Mouse (Mus musculus) forebrain, postnatal 0 days (tissue): Measurements from ENCODE around the gene Col4a1. TPM values are rescaled to one million over a fixed set of nuclear protein-coding genes. Genes with fewer than 3 reads are reported as not detected.

Experiments
- ATAC-seq: fragments of 200-750 bp; cut with Nextera tagmentation; 2 replicates; pipeline ENCODE4 v1.8.0; 2017; ENCODE audit warnings: mild to moderate bottlenecking, moderate library complexity
- DNase-seq: peaks from one replicate; pipeline ENCODE4 v3.0.0-alpha.2; 2015
- H3K27ac ChIP-seq: fragments of 300-500 bp; sonication (generic); 2 replicates; pipeline ENCODE4 v1.5.1; 2014; ENCODE audit warnings: low read depth, mild to moderate bottlenecking, antibody characterized with exemption, low read length, moderate library complexity, mixed read lengths
- H3K27me3 ChIP-seq: fragments of 300-500 bp; sonication (generic); 2 replicates; pipeline ENCODE4 v1.6.1; 2014; ENCODE audit warnings: mild to moderate bottlenecking, low read length, mixed read lengths; ENCODE audit not compliant: insufficient read depth
- H3K36me3 ChIP-seq: fragments of 300-500 bp; sonication (generic); 2 replicates; pipeline ENCODE4 v1.6.1; 2014; ENCODE audit warnings: mild to moderate bottlenecking, moderate library complexity; ENCODE audit not compliant: insufficient read depth
- H3K4me1 ChIP-seq: fragments of 300-500 bp; sonication (generic); 2 replicates; pipeline ENCODE4 v1.6.1; 2014; ENCODE audit warnings: antibody characterized with exemption; ENCODE audit not compliant: insufficient read depth
- H3K4me2 ChIP-seq: fragments of 300-500 bp; sonication (generic); 2 replicates; pipeline ENCODE4 v1.6.1; 2014; ENCODE audit warnings: low read depth, mild to moderate bottlenecking, moderate library complexity
- H3K4me3 ChIP-seq: fragments of 300-500 bp; sonication (generic); 2 replicates; pipeline ENCODE4 v1.5.1; 2014; ENCODE audit warnings: low read depth, low read length, mixed read lengths
- H3K9ac ChIP-seq: fragments of 300-500 bp; sonication (generic); 2 replicates; pipeline ENCODE4 v1.6.1; 2014; ENCODE audit warnings: mild to moderate bottlenecking
- H3K9me3 ChIP-seq: fragments of 300-500 bp; sonication (generic); 2 replicates; pipeline ENCODE4 v1.6.1; 2016; ENCODE audit warnings: low read length
- CTCF ChIP-seq: sonication (generic); IDR thresholded peaks from 2 replicates; pipeline ENCODE4 v1.5.1; 2016; ENCODE audit warnings: antibody characterized with exemption, control low read depth, low read depth
- WGBS: fragments of 180-500 bp; shearing (Covaris S2); extraction: QIAGEN DNeasy Blood & Tissue Kit; methylation state at CpG from one replicate; pipeline ENCODE4 v1.1.7; 2014; 5-methylcytosine and 5-hydroxymethylcytosine counted together
- polyA plus RNA-seq: library from polyadenylated mRNA; unstranded; fragments of >200 nt; fragmentation: Nextera tagmentation; extraction: Ambion mirVana; gene quantifications from 2 replicates; pipeline ENCODE4 v1.2.1, GENCODE M21; 2015
- total RNA-seq: library from RNA; depleted of rRNA; stranded (reverse); fragments of >200 nt; gene quantifications from 2 replicates; pipeline ENCODE4 v1.2.3, GENCODE M21; 2014

Col4a1 gene
- total and polyA plus RNA-seq, 2 experiments from 2014 or later = 45.1 to 217 TPM

- Histone ChIP-seq H3K36me3 (no peaks in the 10 kb centered on the region), H3K27ac (no peak overlapping the region), H3K9ac (no peak overlapping the region), H3K9me3 (no peaks in the 10 kb centered on the region), H3K4me3 (no peak overlapping the region), H3K4me2 (no peak overlapping the region), H3K4me1 (no peaks in the 10 kb centered on the region), H3K27me3 (no peaks in the 10 kb centered on the region)
- TF ChIP-seq CTCF = no peak
- no peak for DNase-seq
- no peak for ATAC-seq
- whole genome bisulfite sequencing = 79% methylated on average over 3 of the region's 3 CpGs
Measured at GRCm38 (mm10) chr8:11341111-11341566, 28.5 kb upstream of the Col4a1 start.

GRCm38 (mm10) chr8:11340310-11341110 is 27.9 kb upstream of the Col4a1 start:
- H3K9me3 ChIP-seq = no peaks in the 10 kb centered on the region
- no peak for DNase-seq
- no peak overlapping the region for H3K4me3 ChIP-seq
- no peak overlapping the region for H3K27ac ChIP-seq
- TF ChIP-seq CTCF = no peak
- H3K36me3 ChIP-seq = no peaks in the 10 kb centered on the region
- H3K9ac ChIP-seq = no peak overlapping the region
- no peaks in the 10 kb centered on the region for H3K27me3 ChIP-seq
- WGBS = 82% methylated on average over 12 of the region's 12 CpGs
- no peaks in the 10 kb centered on the region for H3K4me1 ChIP-seq
- no peak overlapping the region for H3K4me2 ChIP-seq
- ATAC-seq = no peak

DNA sequence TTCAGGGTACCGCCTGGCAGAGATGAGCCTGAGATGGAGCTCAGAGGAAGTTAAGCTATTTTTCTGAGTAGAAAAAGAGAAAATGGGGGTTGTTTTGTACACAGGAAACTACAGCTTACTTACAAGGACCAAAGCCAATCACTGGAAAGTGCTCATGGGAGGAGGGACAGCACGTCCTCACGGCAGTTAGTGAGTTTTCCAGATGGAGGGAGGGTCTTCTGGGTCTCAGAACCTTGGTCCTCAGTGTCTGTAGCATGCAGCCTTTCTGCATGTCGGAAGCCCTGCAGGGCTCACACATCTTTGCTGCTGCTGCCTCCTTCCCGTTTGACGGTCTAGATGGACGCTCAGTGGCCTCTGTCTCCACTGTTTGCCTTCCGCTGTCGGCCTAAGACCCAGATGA is 25.9 kb upstream of the Col4a1 start:
- H3K36me3 ChIP-seq = no peaks in the 10 kb centered on the region
- no peak overlapping the region for H3K4me2 ChIP-seq
- no peaks in the 10 kb centered on the region for H3K9me3 ChIP-seq
- no peak for TF ChIP-seq CTCF
- H3K4me3 ChIP-seq = no peak overlapping the region
- no peaks in the 10 kb centered on the region for H3K27me3 ChIP-seq
- WGBS = 85% methylated on average over 9 of the region's 9 CpGs
- ATAC-seq (no peak), DNase-seq (no peak)
- H3K4me1 ChIP-seq = no peaks in the 10 kb centered on the region
- no peak overlapping the region for H3K27ac ChIP-seq
- no peak overlapping the region for H3K9ac ChIP-seq

GRCm38 (mm10) chr8:11337642-11338041 is 25.0 kb upstream of the Col4a1 start:
- no peak overlapping the region for H3K4me2 ChIP-seq
- 87% methylated on average over 10 of the region's 10 CpGs for WGBS
- TF ChIP-seq CTCF = no peak
- H3K4me3 ChIP-seq = no peak overlapping the region
- H3K9me3 ChIP-seq = no peaks in the 10 kb centered on the region
- H3K27ac ChIP-seq = no peak overlapping the region
- no peaks in the 10 kb centered on the region for H3K36me3 ChIP-seq
- ATAC-seq = no peak
- no peak overlapping the region for H3K9ac ChIP-seq
- DNase-seq = no peak
- H3K4me1 ChIP-seq = no peaks in the 10 kb centered on the region
- H3K27me3 ChIP-seq = no peaks in the 10 kb centered on the region

DNA sequence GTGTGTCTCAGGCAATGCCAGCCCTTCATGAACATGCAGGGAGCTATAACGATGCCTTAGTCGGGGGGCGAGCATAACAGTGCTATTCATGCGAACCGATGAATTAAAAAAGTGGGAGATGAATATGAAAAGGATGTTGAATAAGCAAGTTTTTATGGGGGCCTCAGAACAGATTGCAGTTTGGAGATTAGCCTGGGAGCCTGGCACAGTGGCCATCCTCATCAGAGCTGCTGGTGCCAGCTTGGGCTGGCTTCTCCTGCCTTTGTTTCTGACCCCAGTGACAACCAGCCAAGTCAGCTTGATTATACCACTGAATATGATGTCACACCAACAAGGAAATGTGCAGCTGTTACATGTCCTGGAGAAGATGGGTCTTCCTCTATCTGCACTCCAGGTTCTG is 23.7 kb upstream of the Col4a1 start:
- H3K4me1 ChIP-seq = no peaks in the 10 kb centered on the region
- DNase-seq = no peak
- no peaks in the 10 kb centered on the region for H3K9me3 ChIP-seq
- no peak overlapping the region for H3K27ac ChIP-seq
- no peak overlapping the region for H3K4me3 ChIP-seq
- no peaks in the 10 kb centered on the region for H3K36me3 ChIP-seq
- 45% methylated on average over 5 of the region's 5 CpGs for WGBS
- H3K9ac ChIP-seq = no peak overlapping the region
- H3K27me3 ChIP-seq = no peaks in the 10 kb centered on the region
- ATAC-seq = peak; percentile 38; the same call in 1 of the 2 replicates
- TF ChIP-seq CTCF = no peak
- no peak overlapping the region for H3K4me2 ChIP-seq

GRCm38 (mm10) chr8:11335238-11335637 is 22.6 kb upstream of the Col4a1 start:
- Histone ChIP-seq H3K4me3 (no peak overlapping the region), H3K4me1 (no peaks in the 10 kb centered on the region), H3K4me2 (no peak overlapping the region), H3K9me3 (no peaks in the 10 kb centered on the region), H3K27me3 (no peaks in the 10 kb centered on the region), H3K9ac (no peak overlapping the region), H3K36me3 (no peaks in the 10 kb centered on the region), H3K27ac (no peak overlapping the region)
- no peak for TF ChIP-seq CTCF
- ATAC-seq (no peak), DNase-seq (no peak)
- 88% methylated on average over 4 of the region's 4 CpGs for WGBS

DNA sequence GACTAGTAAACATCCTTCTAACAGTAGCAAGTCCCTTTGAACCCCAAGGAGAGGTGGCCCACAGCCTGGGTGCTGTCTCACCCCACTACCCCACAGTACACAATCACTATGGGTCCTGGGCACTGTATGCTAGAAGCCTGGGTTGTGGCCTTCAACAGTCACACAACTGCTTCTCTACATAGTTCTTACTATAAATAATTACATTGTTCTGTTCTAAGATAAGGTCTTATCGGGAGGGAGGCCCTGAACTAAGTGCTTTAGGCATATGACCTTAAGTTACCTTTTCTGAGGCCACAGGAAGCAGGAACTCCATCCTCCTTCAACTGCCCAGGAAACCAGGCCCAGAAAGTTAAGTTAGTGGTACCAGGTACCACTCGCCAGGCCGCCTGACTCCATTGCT is 21.9 kb upstream of the Col4a1 start:
- no peak overlapping the region for H3K27ac ChIP-seq
- no peak for TF ChIP-seq CTCF
- WGBS = 93% methylated on average over 3 of the region's 3 CpGs
- no peak overlapping the region for H3K9ac ChIP-seq
- no peaks in the 10 kb centered on the region for H3K4me1 ChIP-seq
- no peak for ATAC-seq
- H3K36me3 ChIP-seq = no peaks in the 10 kb centered on the region
- H3K4me2 ChIP-seq = no peak overlapping the region
- H3K9me3 ChIP-seq = no peaks in the 10 kb centered on the region
- H3K27me3 ChIP-seq = no peaks in the 10 kb centered on the region
- H3K4me3 ChIP-seq = no peak overlapping the region
- DNase-seq = no peak
